Mouse (Mus musculus): ENCODE measurements at regions not wholly inside any gene's neighbourhood (a gene's known extent, or its start where the extent isn't known, plus 50 kb on each side); places are given as distances from the start of the nearest gene placed in this dataset.

GRCm38 (mm10) chr11:113005895-113006294 is 223.9 kb downstream of the Sox9 start:
- no peak for TF ChIP-seq USF1 (IDR thresholded peaks at IDR 0.05; ENCODE audit: low read depth)
- TF ChIP-seq POLR2A (IDR thresholded peaks at IDR 0.05; ENCODE audit: insufficient read length, low read depth): no peak

Measured in myocyte (in vitro differentiated cells).